Mouse (Mus musculus) intestine, postnatal 0 days (tissue): ENCODE data around the gene Srpk3. TPM values are rescaled to one million over a fixed set of nuclear protein-coding genes. Genes with fewer than 3 reads are reported as not detected.
A peak's percentile ranks its signal among the peaks of the same experiment; 100 is the strongest.

Source experiments
- ATAC-seq: fragments of 200-750 bp; cut with Nextera tagmentation; 2 replicates; pipeline ENCODE4 v1.8.0; 2017; ENCODE audit warnings: mild to moderate bottlenecking, moderate TSS enrichment, moderate library complexity
- H3K27ac ChIP-seq: fragments of 300-500 bp; sonication (generic); 2 replicates; pipeline ENCODE4 v1.5.1; 2014; ENCODE audit warnings: mild to moderate bottlenecking, low read depth, low read length, moderate library complexity
- H3K27me3 ChIP-seq: fragments of 300-500 bp; sonication (generic); replicated peaks from 2 replicates; pipeline ENCODE4 v1.6.1; 2014; ENCODE audit warnings: low read length, mixed read lengths; ENCODE audit not compliant: control insufficient read depth, insufficient read depth
- H3K36me3 ChIP-seq: fragments of 300-500 bp; sonication (generic); 2 replicates; pipeline ENCODE4 v1.6.1; 2014; ENCODE audit warnings: mild to moderate bottlenecking, moderate library complexity; ENCODE audit not compliant: control insufficient read depth, insufficient read depth
- H3K4me1 ChIP-seq: fragments of 300-500 bp; sonication (generic); replicated peaks from 2 replicates; pipeline ENCODE4 v1.6.1; 2014; ENCODE audit warnings: antibody characterized with exemption, low read length, mixed read lengths; ENCODE audit not compliant: control insufficient read depth, insufficient read depth
- H3K4me2 ChIP-seq: fragments of 300-500 bp; sonication (generic); replicated peaks from 2 replicates; pipeline ENCODE4 v1.6.1; 2014; ENCODE audit warnings: low read depth, mild to moderate bottlenecking, moderate library complexity
- H3K4me3 ChIP-seq: fragments of 300-500 bp; sonication (generic); 2 replicates; pipeline ENCODE4 v1.5.1; 2014; ENCODE audit warnings: low read depth, low read length
- H3K9ac ChIP-seq: fragments of 300-500 bp; sonication (generic); 2 replicates; pipeline ENCODE4 v1.6.1; 2014; ENCODE audit warnings: mild to moderate bottlenecking, low read depth, low read length
- H3K9me3 ChIP-seq: fragments of 300-500 bp; sonication (generic); 2 replicates; pipeline ENCODE4 v1.6.1; 2016; ENCODE audit warnings: mixed run types; ENCODE audit not compliant: control insufficient read depth
- CTCF ChIP-seq: sonication (generic); IDR thresholded peaks from 2 replicates; pipeline ENCODE4 v1.5.1; 2016; ENCODE audit warnings: low read depth, mild to moderate bottlenecking, control low read depth, antibody characterized with exemption, moderate library complexity
- WGBS: fragments of 180-500 bp; shearing (Covaris S2); extraction: QIAGEN DNeasy Blood & Tissue Kit; methylation state at CpG from one replicate; pipeline ENCODE4 v1.1.7; 2014; 5-methylcytosine and 5-hydroxymethylcytosine counted together
- polyA plus RNA-seq: library from polyadenylated mRNA; unstranded; fragments of >200 nt; fragmentation: Nextera tagmentation; extraction: Ambion mirVana; gene quantifications from 2 replicates; pipeline ENCODE4 v1.2.1, GENCODE M21; 2015

Gene Srpk3
- polyA plus RNA-seq, 1 experiment from 2014 or later, result 0.90 TPM

DNA sequence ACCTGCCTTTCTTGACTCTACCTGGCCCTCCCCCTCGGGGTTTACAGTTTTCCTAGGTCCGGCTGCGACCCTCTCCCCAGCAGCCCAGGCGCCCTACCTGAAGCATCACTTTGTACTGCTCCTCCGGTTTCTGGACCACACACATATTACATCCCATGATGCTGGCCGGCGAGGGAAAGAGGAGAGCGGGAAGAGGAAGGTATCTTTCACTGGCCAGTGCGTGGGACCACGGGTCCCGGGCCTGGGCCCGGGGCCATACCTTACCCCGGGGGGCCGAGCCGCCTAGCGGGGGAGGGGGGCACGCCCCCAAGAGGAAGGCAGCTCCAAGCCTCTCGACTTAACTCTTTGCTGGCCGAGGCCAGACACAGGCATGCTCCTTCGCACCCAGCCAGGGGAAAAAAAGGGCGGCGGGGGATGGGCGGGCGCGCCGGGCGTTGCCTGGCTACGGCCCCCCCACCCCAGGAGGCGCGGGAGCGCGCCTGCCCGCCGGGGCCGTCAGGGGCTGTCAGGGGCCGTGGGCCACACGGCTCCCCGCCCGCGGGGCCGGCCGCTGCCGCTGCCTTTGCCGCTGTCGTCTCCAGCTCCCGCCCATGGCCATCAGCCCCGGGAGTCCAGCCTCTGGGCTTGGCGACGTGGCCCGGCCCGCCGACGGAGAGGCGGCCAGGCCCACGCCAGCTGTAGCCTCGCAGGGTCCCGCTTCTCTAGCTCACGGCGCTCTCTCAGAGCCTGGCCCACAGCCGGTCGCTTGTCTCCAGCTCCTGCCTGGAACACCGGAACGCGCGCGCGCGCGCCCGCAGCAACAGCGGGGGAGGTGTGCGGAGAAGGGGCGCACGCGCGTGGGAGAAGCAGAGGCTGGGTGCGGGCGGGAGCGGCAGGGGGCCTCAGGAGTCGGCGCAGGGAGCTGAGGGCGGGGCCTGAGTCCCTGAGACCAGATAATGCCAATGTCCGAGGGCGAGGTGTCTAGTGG lies 50.3 kb downstream of the Srpk3 start, which contains the start of gene Pdzd4:
Pdzd4 (minus strand) TSS at position 785 of the 967 bp plus-strand sequence.
- H3K4me2 ChIP-seq, result peak within 1 kb of the TSS; percentile 75
- ATAC-seq, result no peak
- no peak within 1 kb of the TSS for H3K27ac ChIP-seq
- 20% methylated on average over 72 of the region's 84 CpGs for WGBS
- no peak for TF ChIP-seq CTCF
- no peaks in the 10 kb centered on the region for H3K4me1 ChIP-seq
- H3K9me3 ChIP-seq, result no peaks in the 10 kb centered on the region
- H3K9ac ChIP-seq, result peak within 1 kb of the TSS; percentile 41; the same call in 1 of the 2 replicates
- H3K36me3 ChIP-seq, result no peaks in the 10 kb centered on the region
- peaks cover 5% of the 10 kb centered on the region; the same call in 1 of the 2 replicates for H3K27me3 ChIP-seq
- H3K4me3 ChIP-seq, result peak within 1 kb of the TSS; percentile 50

Other genes starting within 250 kb of the Srpk3 start
- gene Dusp9, start 135.0 kb upstream of the Srpk3 start, polyA plus RNA-seq, result 2.2 and 2.7 TPM in 2 replicates
- gene Pnck, start 114.3 kb upstream of the Srpk3 start, polyA plus RNA-seq, result 8.5 and 9.4 TPM in 2 replicates
- 46.8 and 50.9 TPM in 2 replicates for gene Slc6a8, start 101.3 kb upstream of the Srpk3 start, polyA plus RNA-seq
- gene Bcap31, start 58.2 kb upstream of the Srpk3 start, polyA plus RNA-seq, result 380 and 382 TPM in 2 replicates
- 46.5 and 51.3 TPM in 2 replicates for gene Abcd1, start 57.8 kb upstream of the Srpk3 start, polyA plus RNA-seq
- 0.22 and 0.27 TPM in 2 replicates for gene Plxnb3, start 17.3 kb upstream of the Srpk3 start, polyA plus RNA-seq
- 142 and 145 TPM in 2 replicates for gene Idh3g, start 12.5 kb downstream of the Srpk3 start, polyA plus RNA-seq
- gene Ssr4, start 12.6 kb downstream of the Srpk3 start, polyA plus RNA-seq, result 299 and 323 TPM in 2 replicates
- 0.12 and 0.22 TPM in 2 replicates for gene Pdzd4, start 50.6 kb downstream of the Srpk3 start, polyA plus RNA-seq
- 0.12 TPM in 1 of 2 replicates, not detected in the other for gene Avpr2, start 117.7 kb downstream of the Srpk3 start, polyA plus RNA-seq
- 3.1 and 3.2 TPM in 2 replicates for gene L1cam, start 121.7 kb downstream of the Srpk3 start, polyA plus RNA-seq
- 2.5 and 2.7 TPM in 2 replicates for gene Arhgap4, start 147.5 kb downstream of the Srpk3 start, polyA plus RNA-seq
- 76.6 and 76.7 TPM in 2 replicates for gene Naa10, start 147.5 kb downstream of the Srpk3 start, polyA plus RNA-seq
- gene Renbp, start 156.4 kb downstream of the Srpk3 start, polyA plus RNA-seq, result 788 and 922 TPM in 2 replicates
- gene Hcfc1, start 192.0 kb downstream of the Srpk3 start, polyA plus RNA-seq, result 19.0 and 22.6 TPM in 2 replicates
- gene Irak1, start 249.5 kb downstream of the Srpk3 start, polyA plus RNA-seq, result 21.6 and 22.7 TPM in 2 replicates